Mouse (Mus musculus): ENCODE measurements at regions not wholly inside any gene's neighbourhood (a gene's known extent, or its start where the extent isn't known, plus 50 kb on each side); places are given as distances from the start of the nearest gene placed in this dataset.

- DNase-seq (ENCODE audit: low spot score), result no peak
These were observed 120.3 kb downstream of the Gsdmc2 start for GRCm38 (mm10) chr15:63724543-63725186.

- no peak for DNase-seq (ENCODE audit: low spot score)
These were observed 122.0 kb downstream of the Gsdmc2 start for GRCm38 (mm10) chr15:63722991-63723390.

DNA sequence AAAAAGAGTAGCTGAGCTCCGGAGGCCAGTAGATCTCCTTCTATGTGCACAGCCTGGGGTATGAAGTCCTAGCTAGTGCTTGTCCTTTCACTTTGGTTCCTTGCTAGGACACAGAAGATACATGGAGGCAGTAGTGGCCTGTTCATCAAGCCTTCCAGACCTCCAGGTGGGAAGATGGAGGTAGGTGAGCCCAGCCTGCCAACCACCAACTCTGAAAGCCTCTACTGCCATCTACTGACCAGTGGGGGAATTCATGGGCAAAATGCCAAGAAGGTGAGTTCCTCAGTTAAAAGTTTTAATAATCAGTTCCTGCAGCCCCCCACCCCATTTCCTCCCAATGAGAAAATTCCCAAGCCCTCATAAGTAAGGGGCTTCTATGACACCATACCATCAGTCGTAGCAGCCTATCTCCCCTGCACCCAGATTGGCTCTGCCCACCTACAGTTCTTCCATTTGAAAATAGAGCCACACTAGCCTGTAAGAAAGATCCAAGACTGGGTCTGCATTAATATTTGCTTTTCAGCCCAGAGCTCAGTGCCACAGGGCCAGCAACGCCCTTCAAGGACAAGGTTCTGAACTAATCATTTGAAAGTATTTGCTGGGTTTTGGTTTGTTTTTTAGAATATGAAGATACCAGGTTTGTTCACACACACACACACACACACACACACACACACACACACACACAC, 123.2 kb downstream of the Gsdmc2 start:
- DNase-seq (ENCODE audit: low spot score), result no peak

DNA sequence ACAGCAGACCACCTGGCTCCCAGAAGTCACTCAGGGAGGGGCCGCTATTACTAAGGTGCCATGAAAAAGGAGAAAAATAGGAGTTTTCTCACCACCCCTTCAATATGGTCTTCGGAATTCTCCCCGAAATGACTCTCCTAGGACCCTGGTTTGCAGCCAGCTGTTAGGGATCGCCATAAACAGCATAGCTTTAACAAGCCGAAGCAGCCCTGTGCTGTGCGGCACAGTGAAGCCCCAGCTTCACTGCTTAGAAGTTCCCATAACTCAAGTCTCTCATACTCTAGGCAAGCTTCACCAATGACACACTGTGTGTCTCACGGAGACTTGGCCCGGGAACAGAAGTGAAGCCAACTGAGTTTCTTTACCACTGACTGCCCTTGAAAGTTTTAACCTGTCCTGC, 127.2 kb downstream of the Gsdmc2 start:
- DNase-seq (ENCODE audit: low spot score), result no peak

GRCm38 (mm10) chr15:63713697-63714096, 131.3 kb downstream of the Gsdmc2 start:
- no peak for DNase-seq (ENCODE audit: low spot score)

GRCm38 (mm10) chr15:63710381-63710780, 134.6 kb downstream of the Gsdmc2 start:
- DNase-seq (ENCODE audit: low spot score), result no peak

GRCm38 (mm10) chr15:63709270-63709933, 135.6 kb downstream of the Gsdmc2 start:
- no peak for DNase-seq (ENCODE audit: low spot score)

DNA sequence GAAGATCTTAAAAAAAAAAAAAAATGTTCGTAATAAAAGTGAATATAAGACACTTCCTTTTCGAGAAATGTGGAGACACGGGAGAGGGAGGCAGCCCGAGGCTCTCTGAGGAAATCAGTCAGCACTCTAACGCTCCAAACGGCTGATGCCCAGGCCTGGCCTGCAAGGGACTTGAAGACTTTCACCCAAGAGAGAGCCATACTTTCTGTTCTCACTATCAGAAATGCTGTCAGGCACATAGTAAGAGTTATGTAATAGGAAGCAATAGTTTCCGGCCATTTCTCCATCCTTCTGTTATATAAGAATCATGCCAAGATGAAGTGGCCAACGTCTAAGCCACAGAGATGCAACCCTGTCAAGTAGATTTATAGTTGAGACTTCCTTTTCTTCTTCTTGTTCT, 140.3 kb downstream of the Gsdmc2 start:
- no peak for DNase-seq (ENCODE audit: low spot score)

DNA sequence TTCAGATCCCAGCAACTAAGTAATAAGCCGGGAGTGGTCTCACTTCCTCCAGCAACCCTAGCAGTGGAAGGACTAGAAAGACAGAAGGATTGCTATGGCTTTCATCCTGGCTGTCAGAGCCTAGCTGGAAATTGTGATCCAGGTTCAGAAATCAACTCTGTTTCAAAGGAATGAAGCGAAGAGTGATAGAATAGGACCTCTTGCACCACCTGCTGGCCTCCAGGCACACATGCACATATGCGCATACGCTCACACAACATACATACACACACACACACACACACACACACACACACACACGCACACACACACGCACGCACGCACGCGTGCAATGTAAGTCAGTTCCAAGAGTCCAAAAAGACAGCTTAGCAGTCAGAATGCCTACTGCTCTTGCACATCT, 147.1 kb downstream of the Gsdmc2 start:
- DNase-seq (ENCODE audit: low spot score), result no peak

DNA sequence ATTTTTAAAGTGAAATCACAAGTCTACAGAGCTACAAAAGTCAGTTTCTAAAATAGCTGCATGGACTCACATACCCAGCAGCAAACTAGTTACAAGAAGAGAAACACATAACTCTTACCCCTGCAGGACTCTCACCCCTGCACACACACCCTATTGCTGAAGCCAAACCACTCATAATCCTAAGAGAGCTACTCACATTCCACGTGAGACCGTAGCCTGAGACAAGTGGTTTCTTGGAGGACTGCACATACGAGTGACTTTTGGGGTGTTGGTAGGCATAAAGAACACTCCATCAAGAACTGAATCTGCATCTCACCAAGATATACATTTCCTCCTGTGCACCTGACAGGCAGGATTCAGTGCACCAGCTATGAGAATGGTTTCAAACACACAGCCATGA, 150.8 kb downstream of the Gsdmc2 start:
- no peak for DNase-seq (ENCODE audit: low spot score)

DNA sequence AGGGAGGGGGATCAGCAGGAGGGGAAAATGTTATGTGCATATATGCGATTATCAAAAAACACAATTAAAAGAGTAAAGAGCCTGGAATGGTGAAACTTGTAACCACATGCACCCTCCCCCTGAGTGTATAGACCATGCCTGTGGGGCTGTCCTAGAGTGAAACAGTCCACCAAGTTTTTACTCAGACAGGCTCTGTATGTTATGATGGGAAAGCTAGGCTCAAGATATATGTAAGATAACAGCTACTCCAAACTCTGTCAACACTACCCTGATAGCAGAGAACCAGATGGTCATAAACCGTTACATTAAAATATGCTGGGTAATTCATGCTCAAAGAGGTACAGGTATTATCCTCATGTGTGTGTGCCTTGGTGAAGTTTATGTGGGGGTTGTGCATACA, 151.4 kb downstream of the Gsdmc2 start:
- DNase-seq (ENCODE audit: low spot score), result no peak

- DNase-seq (ENCODE audit: low spot score), result no peak
These were observed 152.3 kb downstream of the Gsdmc2 start for GRCm38 (mm10) chr15:63692491-63693295.

- DNase-seq (ENCODE audit: low spot score), result no peak
These were observed 155.0 kb downstream of the Gsdmc2 start for GRCm38 (mm10) chr15:63689788-63690575.

- no peak for DNase-seq (ENCODE audit: low spot score)
These were observed 157.1 kb downstream of the Gsdmc2 start for GRCm38 (mm10) chr15:63687852-63688251.

DNA sequence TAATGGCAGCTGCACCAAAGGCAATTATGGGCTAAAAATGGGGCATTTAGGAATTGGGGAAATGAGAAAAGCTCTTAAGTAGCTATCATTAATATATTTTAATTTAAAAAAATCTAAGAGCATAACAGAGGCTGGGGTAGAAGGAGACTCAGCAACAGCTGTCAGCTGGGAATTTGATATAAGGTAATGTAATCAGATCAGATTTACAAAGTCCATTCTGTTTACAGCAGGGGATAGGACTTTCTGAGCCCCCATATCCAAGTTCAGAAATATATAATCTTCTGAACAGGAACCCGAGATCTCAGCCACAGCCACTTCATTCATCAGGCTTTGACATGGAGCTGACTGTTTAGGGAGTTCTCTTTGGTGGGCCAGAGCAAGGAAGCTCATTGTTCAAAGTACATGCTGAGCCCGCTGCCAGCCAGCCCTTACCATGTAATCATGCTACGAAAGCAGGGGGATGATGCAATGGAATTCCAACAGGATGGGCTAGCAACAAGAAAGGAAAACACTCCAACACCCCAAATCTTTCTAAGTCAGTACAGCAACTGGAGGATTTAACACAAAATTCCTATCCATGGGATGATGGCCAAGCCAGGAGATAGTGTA, 157.9 kb downstream of the Gsdmc2 start:
- DNase-seq (ENCODE audit: low spot score), result no peak

- no peak for DNase-seq (ENCODE audit: low spot score)
These were observed 164.7 kb downstream of the Gsdmc2 start for GRCm38 (mm10) chr15:63679984-63680925.

- DNase-seq (ENCODE audit: low spot score), result no peak
These were observed 166.1 kb downstream of the Gsdmc2 start for GRCm38 (mm10) chr15:63678921-63679320.

DNA sequence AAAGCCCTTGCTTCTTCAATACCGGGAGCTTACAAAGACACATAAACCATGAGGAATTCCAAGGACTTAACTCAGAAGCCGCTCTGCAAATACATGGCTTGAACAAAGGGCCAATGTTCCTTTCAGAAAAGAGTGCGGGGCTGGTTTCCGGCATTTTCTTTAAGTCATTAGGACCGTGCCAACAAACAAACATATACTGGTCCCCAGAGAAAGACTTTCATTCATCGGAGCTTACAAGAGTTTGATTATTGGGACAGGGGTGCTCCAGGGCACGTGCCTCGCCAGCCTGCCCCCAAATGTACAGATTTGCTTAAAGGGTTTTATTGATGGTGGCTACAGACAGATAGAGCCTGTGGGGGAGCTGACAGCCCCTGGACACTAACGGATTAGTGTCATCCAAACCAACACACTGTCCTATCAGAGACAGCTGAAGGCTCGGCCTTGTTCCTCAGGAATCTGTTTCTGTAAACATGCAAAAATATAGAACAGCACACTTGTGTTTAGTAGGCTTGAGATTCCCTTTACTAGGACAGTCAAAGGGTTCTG, 169.4 kb downstream of the Gsdmc2 start:
- DNase-seq (ENCODE audit: low spot score), result no peak

DNA sequence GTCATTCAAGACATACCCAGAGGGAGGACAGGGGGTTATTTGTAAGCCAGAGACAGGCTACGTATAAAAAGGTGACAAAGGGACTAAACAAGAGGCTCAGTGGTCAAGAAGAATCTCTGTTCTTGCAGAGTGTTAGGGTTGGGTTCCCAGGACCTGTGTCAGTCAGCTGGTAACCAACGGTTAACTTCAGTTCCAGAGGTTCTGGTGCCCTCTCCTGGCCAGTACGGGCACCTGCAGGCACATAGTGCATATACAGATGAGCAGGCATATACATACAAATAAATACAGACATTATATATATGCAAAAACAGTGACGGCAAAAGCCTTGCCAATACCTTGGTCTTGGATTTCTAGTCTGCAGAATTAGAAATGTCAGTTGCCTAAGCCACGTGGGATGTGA, 170.6 kb downstream of the Gsdmc2 start:
- no peak for DNase-seq (ENCODE audit: low spot score)

- DNase-seq (ENCODE audit: low spot score), result no peak
These were observed 173.9 kb downstream of the Gsdmc2 start for GRCm38 (mm10) chr15:63671081-63671480.
